Comparison of ENCODE assay signal across 16 mouse cellular contexts in genomic region chr10:89482142-89482681, GRCm38 (mm10). TPM values are rescaled to one million over a fixed set of nuclear protein-coding genes. Genes with fewer than 3 reads are reported as not detected.
A peak's percentile ranks its signal among the peaks of the same experiment; 100 is the strongest.
DNase-seq lines count a peak whose midpoint lies in the region; ATAC-seq and TF ChIP-seq lines count a peak whose summit lies in the region.
"Had no signal": no experiment of that assay in that cellular context is flagged by ENCODE, and none has a peak within 500 bp of the region (broad histone marks: within the 10 kb centered on the region; RNA-seq: fewer than 3 reads in every experiment).

No protein-coding gene starts in this region.

- H3K36me3 ChIP-seq in hindbrain, embryonic 16.5 days (ENCODE audit: control insufficient read depth, insufficient read depth, low read length): no peaks in the 10 kb centered on the region
- no peaks in the 10 kb centered on the region for H3K36me3 ChIP-seq in midbrain, postnatal 0 days (ENCODE audit: insufficient read depth, low read length)
- H3K36me3 ChIP-seq: embryonic facial prominence, embryonic 13.5 days; heart, embryonic 15.5 days had no signal

- H3K4me1 ChIP-seq in hindbrain, embryonic 16.5 days (ENCODE audit: control insufficient read depth, insufficient read depth, low read depth, low read length): peaks cover 5% of the 10 kb centered on the region; the same call in 1 of the 2 replicates
- no peaks in the 10 kb centered on the region for H3K4me1 ChIP-seq in midbrain, postnatal 0 days (ENCODE audit: insufficient read depth, low read length)
- no peaks in the 10 kb centered on the region for H3K4me1 ChIP-seq in cerebellum, adult 2 months (ENCODE audit: control insufficient read depth, insufficient read depth, low read length)
- H3K4me1 ChIP-seq: embryonic facial prominence, embryonic 13.5 days; heart, embryonic 15.5 days had no signal

- 22% methylated on average over 10 of the region's 10 CpGs for WGBS in hindbrain, embryonic 16.5 days
- 20% methylated on average over 10 of the region's 10 CpGs for WGBS in midbrain, postnatal 0 days
- 28% methylated on average over 10 of the region's 10 CpGs for WGBS in cerebellum, adult 2 months

- H3K27me3 ChIP-seq in hindbrain, embryonic 16.5 days (replicated peaks; ENCODE audit: control insufficient read depth, insufficient read depth, low read length): no peaks in the 10 kb centered on the region
- no peaks in the 10 kb centered on the region for H3K27me3 ChIP-seq in midbrain, postnatal 0 days (ENCODE audit: insufficient read depth, low read length)
- H3K27me3 ChIP-seq in cerebellum, adult 2 months (ENCODE audit: control insufficient read depth, insufficient read depth, low read length): no peaks in the 10 kb centered on the region
- H3K27me3 ChIP-seq: embryonic facial prominence, embryonic 13.5 days; heart, embryonic 15.5 days had no signal

- no peaks in the 10 kb centered on the region for H3K9me3 ChIP-seq in hindbrain, embryonic 16.5 days (ENCODE audit: control insufficient read depth, low read length)
- no peaks in the 10 kb centered on the region for H3K9me3 ChIP-seq in midbrain, postnatal 0 days (ENCODE audit: low read length)
- H3K9me3 ChIP-seq: embryonic facial prominence, embryonic 13.5 days; heart, embryonic 15.5 days had no signal

- no peak overlapping the region for H3K27ac ChIP-seq in hindbrain, embryonic 16.5 days (ENCODE audit: low read depth, low read length)
- no peak overlapping the region for H3K27ac ChIP-seq in midbrain, postnatal 0 days (ENCODE audit: low read depth, low read length)
- no peak overlapping the region for H3K27ac ChIP-seq in cerebellum, adult 2 months (ENCODE audit: insufficient read depth, low read length)
- H3K27ac ChIP-seq: embryonic facial prominence, embryonic 13.5 days; heart, embryonic 15.5 days; layer of hippocampus, adult 2 months had no signal

- no peak overlapping the region for H3K4me2 ChIP-seq in hindbrain, embryonic 16.5 days (ENCODE audit: low read length)
- peak overlapping the region; percentile 21; the same call in 1 of the 2 replicates for H3K4me2 ChIP-seq in midbrain, postnatal 0 days (ENCODE audit: low read depth, low read length, poor library complexity, severe bottlenecking)
- H3K4me2 ChIP-seq: embryonic facial prominence, embryonic 13.5 days; heart, embryonic 15.5 days; lung, embryonic 14.5 days had no signal

- ATAC-seq in hindbrain, embryonic 16.5 days: 0 out of 2 replicates have a peak, but pooled peaks have one; percentile 30
- no peak for ATAC-seq in midbrain, postnatal 0 days (ENCODE audit: low FRiP score)

- TF ChIP-seq CTCF in brain, embryonic 14.5 days (IDR thresholded peaks at IDR 0.05; ENCODE audit: borderline replicate concordance, extremely low read depth, insufficient read depth, insufficient read length): no peak
- no peak for TF ChIP-seq CTCF in midbrain, postnatal 0 days (IDR thresholded peaks at IDR 0.05)
- TF ChIP-seq CTCF in cerebellum, adult 2 months (IDR thresholded peaks at IDR 0.05; ENCODE audit: borderline replicate concordance, insufficient read depth, low read depth, low read length): no peak

- TF ChIP-seq POLR2A in brain, embryonic 14.5 days (IDR thresholded peaks at IDR 0.05; ENCODE audit: borderline replicate concordance, extremely low read depth, insufficient read depth, insufficient read length, poor library complexity, severe bottlenecking): no peak
- TF ChIP-seq POLR2A in cerebellum, adult 2 months (IDR thresholded peaks at IDR 0.05; ENCODE audit: borderline replicate concordance, insufficient read depth, low read length): no peak

- H3K9ac ChIP-seq in hindbrain, embryonic 16.5 days (ENCODE audit: low read depth, low read length): no peak overlapping the region; the same call in 1 of the 2 replicates
- no peak overlapping the region for H3K9ac ChIP-seq in midbrain, postnatal 0 days (replicated peaks; ENCODE audit: low read length, poor library complexity, severe bottlenecking)
- H3K9ac ChIP-seq: embryonic facial prominence, embryonic 13.5 days; heart, embryonic 15.5 days; lung, embryonic 14.5 days had no signal

- DNase-seq in brain, embryonic 14.5 days (ENCODE audit: low read depth): peak; percentile 41
- DNase-seq in embryo, embryonic 9.5 days (ENCODE audit: extremely low spot score): peak; percentile 20
- DNase-seq in midbrain, postnatal 0 days (ENCODE audit: low spot score): no peak
- no peak for DNase-seq in urinary bladder, postnatal 10 days (ENCODE audit: low spot score)
- no peak for DNase-seq in spleen, postnatal 36 days (ENCODE audit: low spot score in 2 of 2)
- DNase-seq in cerebellum, adult 2 months: no peak
- DNase-seq in right cerebral cortex, postnatal 4 days: no peak
- DNase-seq: cerebellum, adult 8-10 months; lung, embryonic 14.5 days; thymus, postnatal 14 days had no signal

- H3K4me3 ChIP-seq in hindbrain, embryonic 16.5 days (ENCODE audit: low read length): no peak overlapping the region
- H3K4me3 ChIP-seq in midbrain, postnatal 0 days (ENCODE audit: low read depth, low read length): no peak overlapping the region
- no peak overlapping the region for H3K4me3 ChIP-seq in cerebellum, adult 2 months (replicated peaks; ENCODE audit: insufficient read depth, low read depth, low read length)
- H3K4me3 ChIP-seq: embryonic facial prominence, embryonic 13.5 days; heart, embryonic 15.5 days; layer of hippocampus, adult 2 months had no signal

RNA-seq across cellular contexts. Expression of gene Gas2l3, which starts 38.4 kb away (rescaled TPM):
- polyA plus RNA-seq in brain, embryonic 14.5 days (2012; rRNA removed): 3.6 and 4.4 TPM in 2 replicates
- 5.4 and 6.2 TPM in 2 replicates for polyA plus RNA-seq in hindbrain, embryonic 16.5 days (2015; fragmentation: Nextera tagmentation; extraction: Ambion mirVana)
- 3.7 and 7.0 TPM in 2 replicates for total RNA-seq in midbrain, postnatal 0 days (2014; rRNA removed)
- polyA plus RNA-seq in midbrain, postnatal 0 days (2015; fragmentation: Nextera tagmentation; extraction: Ambion mirVana): 1.6 and 1.7 TPM in 2 replicates
- 1.5 and 1.9 TPM in 2 replicates for polyA plus RNA-seq in cerebellum, adult 2 months (2012; rRNA removed)

RNA-seq across cellular contexts. Expression of gene Nr1h4, which starts 51.2 kb away (rescaled TPM):
- 0.04 and 0.07 TPM in 2 replicates for polyA plus RNA-seq in brain, embryonic 14.5 days (2012; rRNA removed)
- 0.15 TPM in 1 of 2 replicates, not detected in the other for polyA plus RNA-seq in hindbrain, embryonic 16.5 days (2015; fragmentation: Nextera tagmentation; extraction: Ambion mirVana)
- not detected in 2 replicates for total RNA-seq in midbrain, postnatal 0 days (2014; rRNA removed)
- not detected in 2 replicates for polyA plus RNA-seq in midbrain, postnatal 0 days (2015; fragmentation: Nextera tagmentation; extraction: Ambion mirVana)
- 0.08 and 0.25 TPM in 2 replicates for polyA plus RNA-seq in cerebellum, adult 2 months (2012; rRNA removed)
- total RNA-seq: MEL; neutrophil, adult 5-6 weeks had no signal
- polyA plus RNA-seq: embryonic facial prominence, embryonic 13.5 days had no signal

Comparison
In these comparisons a context has a peak if more than half of its experiments do, and no peak if none do; other contexts are left out.
1. DNase-seq: peak in brain, embryonic 14.5 days (single experiment) and embryo, embryonic 9.5 days (single experiment); none in midbrain, postnatal 0 days (single experiment), urinary bladder, postnatal 10 days (single experiment), spleen, postnatal 36 days (0 of 2), cerebellum, adult 2 months (0 of 2) and right cerebral cortex, postnatal 4 days (single experiment).